Mouse (Mus musculus) lung, postnatal 0 days (tissue): Measurements from ENCODE around the gene Tnfsf4.

Experiments
- CTCF ChIP-seq: IDR thresholded peaks from 2 replicates; pipeline ENCODE4 v1.5.1; 2016; ENCODE audit warnings: antibody characterized with exemption, mild to moderate bottlenecking
- EP300 ChIP-seq: IDR thresholded peaks from 2 replicates; pipeline ENCODE4 v1.6.1; 2016; ENCODE audit warnings: antibody characterized with exemption, mild to moderate bottlenecking, control low read depth

DNA sequence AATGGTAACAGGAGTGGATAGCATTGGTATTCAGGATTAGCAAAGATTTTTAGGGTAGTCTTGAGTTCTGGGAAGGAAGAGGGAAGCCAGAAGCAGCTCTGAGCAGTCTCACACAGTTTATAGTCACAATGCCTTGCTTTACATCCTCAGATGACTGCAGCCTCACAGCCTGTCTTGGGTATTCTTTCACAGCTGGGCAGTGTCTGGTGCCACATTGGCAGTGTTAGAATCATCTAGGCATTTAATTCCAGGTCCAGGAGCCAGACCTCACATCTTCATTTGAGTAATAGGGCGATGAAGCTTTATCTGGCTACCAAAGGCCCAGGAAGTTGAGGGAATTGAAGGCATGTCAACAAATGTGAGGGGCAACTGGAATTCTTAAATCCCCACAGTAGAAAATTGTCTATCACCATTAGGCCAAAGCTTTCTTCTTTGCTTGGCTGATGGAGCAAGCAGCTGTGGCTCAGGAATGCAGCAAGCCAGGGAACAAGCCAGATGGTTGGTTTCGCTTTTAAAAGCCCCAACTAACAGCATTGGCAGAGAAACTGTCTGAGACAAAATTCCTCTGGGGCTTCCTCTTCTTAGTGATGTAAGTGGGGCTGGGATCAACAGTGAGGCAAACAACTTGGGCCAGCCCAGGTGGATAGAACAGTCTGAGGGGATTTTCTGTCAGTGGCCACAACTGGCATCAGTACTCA lies 68.3 kb downstream of the Tnfsf4 start:
- TF ChIP-seq CTCF (no peak), EP300 (no peak)
